ENCODE assay signal across 9 mouse cellular contexts in genomic region chr6:67375982-67376391, GRCm38 (mm10). TPM values are rescaled to one million over a fixed set of nuclear protein-coding genes. Genes with fewer than 3 reads are reported as not detected.
DNase-seq lines count a peak whose midpoint lies in the region; ATAC-seq and TF ChIP-seq lines count a peak whose summit lies in the region.
"Had no signal": no experiment of that assay in that cellular context is flagged by ENCODE, and none has a peak within 500 bp of the region (broad histone marks: within the 10 kb centered on the region; RNA-seq: fewer than 3 reads in every experiment).

Gene Il12rb2 (minus strand): TSS chr6:67376188.

- WGBS in heart, embryonic 15.5 days: 3% methylated on average over 26 of the region's 26 CpGs
- WGBS in liver, adult 2 months: 2% methylated on average over 26 of the region's 26 CpGs
- 3% methylated on average over 26 of the region's 26 CpGs for WGBS in midbrain, embryonic 15.5 days
- WGBS in thymus, adult 2 months: 0% methylated on average over 26 of the region's 26 CpGs

- H3K36me3 ChIP-seq in heart, embryonic 15.5 days: no peaks in the 10 kb centered on the region
- H3K36me3 ChIP-seq in liver, adult 2 months (ENCODE audit: control insufficient read depth, insufficient read depth, low read length): no peaks in the 10 kb centered on the region
- no peaks in the 10 kb centered on the region for H3K36me3 ChIP-seq in midbrain, embryonic 15.5 days (replicated peaks)
- H3K36me3 ChIP-seq in thymus, adult 2 months (ENCODE audit: control insufficient read depth, insufficient read depth, low read length): no peaks in the 10 kb centered on the region

- H3K9ac ChIP-seq in heart, embryonic 15.5 days: no peak within 1 kb of the TSS
- H3K9ac ChIP-seq in liver, adult 2 months (ENCODE audit: low read depth, low read length): no peak within 1 kb of the TSS
- peak within 1 kb of the TSS; percentile 25; the same call in 1 of the 2 replicates for H3K9ac ChIP-seq in midbrain, embryonic 15.5 days

- no peaks in the 10 kb centered on the region for H3K27me3 ChIP-seq in heart, embryonic 15.5 days
- no peaks in the 10 kb centered on the region for H3K27me3 ChIP-seq in liver, adult 2 months (ENCODE audit: control insufficient read depth, insufficient read depth, low read length)
- H3K27me3 ChIP-seq in midbrain, embryonic 15.5 days (replicated peaks): peaks cover 5% of the 10 kb centered on the region; the same call in 1 of the 2 replicates
- no peaks in the 10 kb centered on the region for H3K27me3 ChIP-seq in thymus, adult 2 months (ENCODE audit: control insufficient read depth, insufficient read depth, low read length)

- no peak within 1 kb of the TSS for H3K27ac ChIP-seq in heart, embryonic 15.5 days
- no peak within 1 kb of the TSS for H3K27ac ChIP-seq in liver, adult 2 months (replicated peaks; ENCODE audit: insufficient read depth, low read depth, low read length)
- H3K27ac ChIP-seq in midbrain, embryonic 15.5 days: no peak within 1 kb of the TSS
- peak within 1 kb of the TSS; percentile 30; the same call in 1 of the 2 replicates for H3K27ac ChIP-seq in thymus, adult 2 months (ENCODE audit: control insufficient read depth, insufficient read depth, low read length)

- DNase-seq in right cerebral cortex, adult 18-20 months: peak; percentile 1
- no peak for DNase-seq in right cerebral cortex, postnatal 36 days (ENCODE audit: low spot score in 2 of 2)
- DNase-seq in embryo, embryonic 11 days: peak; percentile 47
- no peak for DNase-seq in liver, adult 2 months (ENCODE audit: extremely low read depth, low read depth, low spot score)
- DNase-seq in thymus, adult 2 months: peak; percentile 40

- TF ChIP-seq POLR2A in liver, adult 2 months (IDR thresholded peaks at IDR 0.05; ENCODE audit: extremely low read depth, insufficient read depth, low read length): no peak
- no peak for TF ChIP-seq POLR2A in thymus, adult 2 months (IDR thresholded peaks at IDR 0.05; ENCODE audit: control insufficient read depth, extremely low read depth, insufficient read depth, low read length, poor library complexity)

- no peaks in the 10 kb centered on the region for H3K79me2 ChIP-seq in liver, adult 2 months (ENCODE audit: control insufficient read depth, insufficient read depth, low read length)

- peak within 1 kb of the TSS; percentile 77 for H3K4me2 ChIP-seq in heart, embryonic 15.5 days
- H3K4me2 ChIP-seq in midbrain, embryonic 15.5 days: peak within 1 kb of the TSS; percentile 60

- H3K9me3 ChIP-seq in heart, embryonic 15.5 days (replicated peaks): no peaks in the 10 kb centered on the region
- no peaks in the 10 kb centered on the region for H3K9me3 ChIP-seq in midbrain, embryonic 15.5 days

- no peak for TF ChIP-seq CTCF in liver, adult 2 months (IDR thresholded peaks at IDR 0.05; ENCODE audit: low read depth, low read length)
- TF ChIP-seq CTCF in thymus, adult 2 months (IDR thresholded peaks at IDR 0.05; ENCODE audit: borderline replicate concordance, control insufficient read depth, extremely low read depth, insufficient read depth, low read length, poor library complexity): no peak

- H3K4me3 ChIP-seq in heart, embryonic 15.5 days: peak within 1 kb of the TSS; percentile 45
- H3K4me3 ChIP-seq in liver, adult 2 months (ENCODE audit: insufficient read depth, low read depth, low read length): peak within 1 kb of the TSS; percentile 39; the same call in 1 of the 2 replicates
- H3K4me3 ChIP-seq in midbrain, embryonic 15.5 days: peak within 1 kb of the TSS; percentile 32
- H3K4me3 ChIP-seq in thymus, adult 2 months (ENCODE audit: control insufficient read depth, insufficient read depth, low read length): peak within 1 kb of the TSS; percentile 57
- H3K4me3 ChIP-seq: erythroblast, embryonic 14.5 days had no signal

- ATAC-seq in heart, embryonic 15.5 days (replicated peaks; ENCODE audit: insufficient number of reproducible peaks, insufficient read depth, low FRiP score, low read depth): no peak
- ATAC-seq in midbrain, embryonic 15.5 days (replicated peaks): no peak
- no peak for ATAC-seq in inflammation-experienced regulatory T-cells, adult 6 months

- peaks cover 6% of the 10 kb centered on the region; the same call in 1 of the 2 replicates for H3K4me1 ChIP-seq in heart, embryonic 15.5 days (replicated peaks)
- no peaks in the 10 kb centered on the region for H3K4me1 ChIP-seq in liver, adult 2 months (ENCODE audit: control insufficient read depth, insufficient read depth, low read length)
- peaks cover 6% of the 10 kb centered on the region for H3K4me1 ChIP-seq in midbrain, embryonic 15.5 days
- H3K4me1 ChIP-seq in thymus, adult 2 months (replicated peaks; ENCODE audit: control insufficient read depth, insufficient read depth, low read length): peaks cover 12% of the 10 kb centered on the region

RNA-seq across cellular contexts. Expression of gene Il12rb2, which starts in this region (rescaled TPM):
- polyA plus RNA-seq in heart, embryonic 15.5 days (2015; fragmentation: Nextera tagmentation; extraction: Ambion mirVana): 0.05 and 1.0 TPM in 2 replicates
- total RNA-seq in liver, adult 2 months (2014; rRNA removed): 0.09 and 0.13 TPM in 2 replicates
- 0.12 and 0.20 TPM in 2 replicates for polyA plus RNA-seq in liver, adult 2 months (2012; rRNA removed)
- polyA plus RNA-seq in midbrain, embryonic 15.5 days (2015; fragmentation: Nextera tagmentation; extraction: Ambion mirVana): 0.05 TPM in 1 of 2 replicates, not detected in the other
- polyA plus RNA-seq in thymus, adult 2 months (2012; rRNA removed): 6.6 and 8.1 TPM in 2 replicates
- polyA plus RNA-seq in inflammation-experienced regulatory T-cells, adult 6 months (2017; shearing (Covaris generic)): 10 to 100 TPM in 1 of 3 experiments, not detected in 2; 23.3 TPM
- polyA plus RNA-seq: erythroblast, embryonic 14.5 days had no signal

Comparison
In these comparisons a context has a peak if more than half of its experiments do, and no peak if none do; other contexts are left out.
1. DNase-seq: peak in right cerebral cortex, adult 18-20 months (single experiment), embryo, embryonic 11 days (single experiment) and thymus, adult 2 months (single experiment); none in right cerebral cortex, postnatal 36 days (0 of 2) and liver, adult 2 months (single experiment).
2. Peak in every context shown above with its lines, with median percentiles within 50 percentile points of each other: H3K4me3 ChIP-seq.